Mouse (Mus musculus) Patski (cell line): ENCODE results near the gene Rpl36. TPM values are rescaled to one million over a fixed set of nuclear protein-coding genes. Genes with fewer than 3 reads are reported as not detected.

Experiments used
- ATAC-seq: fragments of 100-300 bp; one replicate; pipeline ENCODE4 v1.8.0; 2021
- CTCF ChIA-PET: fragments of 350-600 bp; sonication (Branson Sonifier 250); formaldehyde crosslinking; loops from one replicate; lab custom pipeline; 2022; ENCODE audit warnings: inconsistent platforms; lab: Charles Lee
- POLR2A ChIA-PET: fragments of 350-600 bp; sonication (Branson Sonifier 250); formaldehyde crosslinking; loops from one replicate; lab custom pipeline; 2022; ENCODE audit warnings: antibody characterized with exemption, inconsistent platforms; lab: Charles Lee
- DNase-seq: peaks from one replicate; pipeline ENCODE4 v3.0.0-alpha.2; 2011; ENCODE audit warnings: low read depth, low spot score
- H3K27me3 ChIP-seq: fragments of 371-371 bp; one replicate; pipeline ENCODE4 v1.5.1; 2021
- CTCF ChIP-seq: fragments of 100-300 bp; IDR thresholded peaks from one replicate; pipeline ENCODE4 v1.5.1; 2021
- in situ Hi-C: fragments of 300-500 bp; cut with MboI; formaldehyde crosslinking; loops from 3 replicates; pipeline ENCODE4 v1.11.1; 2018; ENCODE audit warnings: low pct_unique_long_range_greater_than_20kb, mixed read lengths
- polyA plus RNA-seq: library from polyadenylated mRNA; unstranded; gene quantifications from one replicate; pipeline ENCODE4 v1.2.3, GENCODE M21; 2021

Gene Rpl36
- polyA plus RNA-seq, 1 experiment from 2014 or later: 1,365 TPM

DNA sequence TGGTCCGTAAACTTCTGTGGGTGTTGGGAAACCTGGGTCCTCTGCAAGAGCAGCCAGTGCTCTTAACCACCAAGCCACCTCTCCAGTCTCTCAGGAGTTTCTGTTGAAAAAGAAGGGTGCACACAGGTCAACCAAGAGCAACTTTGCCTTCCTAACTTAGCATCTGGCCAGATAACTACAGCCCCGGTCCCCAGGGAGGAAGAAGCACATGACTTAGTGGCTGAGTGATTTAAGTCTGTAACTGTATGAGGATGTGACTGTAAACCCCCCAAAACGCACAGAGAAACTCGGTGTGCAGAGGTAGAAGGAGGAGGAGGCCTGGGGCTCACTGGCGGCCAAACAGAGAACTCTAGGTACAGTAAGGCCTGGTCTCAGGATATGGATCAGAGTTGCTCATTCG, 20.8 kb downstream of the Rpl36 start:
- no peak for TF ChIP-seq CTCF
- POLR2A ChIA-PET: no interaction called here
- H3K27me3 ChIP-seq: peaks cover 5% of the 10 kb centered on the region
- ATAC-seq (no peak), DNase-seq (no peak)
- CTCF ChIA-PET: no interaction called here
- in situ Hi-C loops: no loop called here

DNA sequence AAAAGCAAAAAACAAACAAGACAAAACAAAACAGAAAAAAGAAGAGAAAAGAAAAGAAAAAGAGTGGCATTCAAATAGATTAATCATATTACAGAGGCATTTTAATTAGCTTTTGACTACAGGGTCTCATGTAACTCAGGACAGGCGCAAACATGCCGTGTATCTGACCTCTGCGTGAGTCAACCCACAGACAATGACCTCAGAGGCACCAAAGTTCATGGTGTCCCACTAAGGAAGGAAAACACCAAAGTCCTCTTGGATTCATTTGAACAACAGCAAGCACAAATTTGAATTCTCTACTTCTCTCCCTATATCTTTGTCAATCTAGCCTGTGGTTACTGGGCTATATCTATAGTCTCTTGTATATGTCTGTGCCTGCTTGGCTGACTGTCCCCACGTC, 30.0 kb downstream of the Rpl36 start:
- DNase-seq (no peak), ATAC-seq (no peak)
- peaks cover 3% of the 10 kb centered on the region for H3K27me3 ChIP-seq
- TF ChIP-seq CTCF: no peak
- in situ Hi-C loops: no loop called here
- POLR2A ChIA-PET: interaction anchor here (0.6 kb wide), 1 partner anchor 110 kb away, joined by 3 read pairs; no protein-coding TSS in a partner anchor
- CTCF ChIA-PET: interaction anchor here (1.0 kb wide), 1 partner anchor 11 kb away, joined by 3 read pairs; no protein-coding TSS in a partner anchor

DNA sequence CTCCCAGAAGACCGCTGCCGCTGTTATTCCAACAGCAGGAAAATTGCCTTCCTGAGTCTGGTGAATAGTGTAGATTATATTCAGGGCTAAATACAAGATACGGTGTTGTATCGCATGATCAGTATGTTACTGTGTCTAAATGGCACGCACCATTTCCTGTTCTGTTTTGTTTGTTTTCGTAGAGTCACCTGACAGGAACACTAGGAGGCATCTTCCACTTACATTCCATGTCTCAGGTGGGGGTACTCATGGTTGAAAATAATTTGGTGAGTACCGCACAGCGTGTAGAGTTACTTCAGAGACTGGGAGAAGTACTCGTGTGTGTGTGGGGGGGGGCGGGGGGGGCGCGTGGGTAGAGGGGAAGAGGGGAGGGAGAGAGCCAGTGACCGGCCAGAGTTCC, 34.3 kb downstream of the Rpl36 start:
- TF ChIP-seq CTCF: no peak
- no peak for DNase-seq
- ChIA-PET POLR2A (no interaction called here), CTCF (no interaction called here)
- ATAC-seq: no peak
- no peaks in the 10 kb centered on the region for H3K27me3 ChIP-seq
- in situ Hi-C loops: no loop called here

DNA sequence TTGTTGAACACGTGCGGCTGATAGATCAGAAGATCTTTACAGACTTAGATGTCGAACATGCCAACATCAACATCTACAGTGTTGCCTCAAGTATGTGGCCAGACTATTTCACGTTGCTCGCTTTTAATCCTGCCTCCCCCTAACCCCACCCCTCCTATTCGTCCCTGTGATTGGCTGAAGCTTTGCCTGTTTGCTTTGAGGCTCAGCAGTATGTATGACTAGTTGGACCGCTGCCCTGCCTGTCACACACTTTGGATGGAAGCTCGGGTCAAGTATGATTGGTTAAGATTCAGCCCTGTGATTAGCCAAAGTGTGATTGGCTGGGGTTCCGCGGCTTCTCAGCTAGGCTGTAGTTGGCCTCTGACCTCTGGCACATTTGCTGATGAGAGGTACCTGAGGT, 38.6 kb downstream of the Rpl36 start:
- no peak for ATAC-seq
- TF ChIP-seq CTCF: no peak
- no peaks in the 10 kb centered on the region for H3K27me3 ChIP-seq
- ChIA-PET CTCF (interaction anchor here (1.5 kb wide), 1 partner anchor 15 kb away, joined by 3 read pairs; no protein-coding TSS in a partner anchor), POLR2A (interaction anchor here (0.6 kb wide), 1 partner anchor 139 kb away, joined by 4 read pairs; no protein-coding TSS in a partner anchor)
- in situ Hi-C loops: loop anchor here (5.0 kb wide), 1 partner anchor 84 kb away; no protein-coding TSS in a partner anchor
- DNase-seq: no peak

DNA sequence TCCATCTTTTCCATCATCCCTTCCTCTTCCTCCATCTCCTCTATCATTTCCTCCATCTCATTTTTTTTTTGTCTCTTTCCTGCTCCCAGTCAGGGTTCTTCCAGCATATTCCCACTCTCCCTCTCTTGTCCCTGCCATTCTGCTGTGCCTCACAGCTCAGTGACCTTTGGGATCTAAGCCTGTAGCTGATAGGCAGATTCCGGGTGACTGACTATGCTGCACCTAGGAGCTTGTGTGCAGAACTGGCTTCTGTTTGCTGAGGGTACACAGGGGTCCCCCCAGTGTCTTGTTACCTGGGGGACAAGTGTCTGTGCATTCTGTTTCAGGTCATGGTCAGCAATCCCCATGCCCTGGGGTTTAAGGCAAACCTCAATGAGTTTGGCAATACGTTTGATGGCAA, 41.6 kb downstream of the Rpl36 start:
- POLR2A ChIA-PET: no interaction called here
- ATAC-seq (no peak), DNase-seq (no peak)
- H3K27me3 ChIP-seq: no peaks in the 10 kb centered on the region
- in situ Hi-C loops: loop anchor here (5.0 kb wide), 1 partner anchor 87 kb away; no protein-coding TSS in a partner anchor
- CTCF ChIA-PET: no interaction called here
- no peak for TF ChIP-seq CTCF

DNA sequence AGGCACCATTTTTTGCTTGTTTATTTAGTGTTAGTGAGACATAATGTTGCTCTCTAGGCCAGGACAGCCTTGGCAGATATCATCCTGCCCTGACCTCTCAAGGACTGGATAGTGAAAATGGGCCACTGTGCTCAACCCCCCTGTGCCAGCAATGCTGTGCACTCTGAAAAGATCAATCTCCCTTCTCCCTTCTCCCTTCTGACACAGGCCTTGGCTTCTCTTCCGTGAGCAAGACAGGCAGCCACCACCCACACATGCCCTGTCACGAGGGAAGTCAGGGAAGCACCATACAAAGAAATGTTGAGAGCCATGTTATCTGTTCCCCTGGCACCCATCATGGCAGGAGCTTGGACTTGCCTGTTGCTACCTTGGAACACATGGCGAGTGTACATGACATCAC, 42.1 kb downstream of the Rpl36 start:
- CTCF ChIA-PET: no interaction called here

DNA sequence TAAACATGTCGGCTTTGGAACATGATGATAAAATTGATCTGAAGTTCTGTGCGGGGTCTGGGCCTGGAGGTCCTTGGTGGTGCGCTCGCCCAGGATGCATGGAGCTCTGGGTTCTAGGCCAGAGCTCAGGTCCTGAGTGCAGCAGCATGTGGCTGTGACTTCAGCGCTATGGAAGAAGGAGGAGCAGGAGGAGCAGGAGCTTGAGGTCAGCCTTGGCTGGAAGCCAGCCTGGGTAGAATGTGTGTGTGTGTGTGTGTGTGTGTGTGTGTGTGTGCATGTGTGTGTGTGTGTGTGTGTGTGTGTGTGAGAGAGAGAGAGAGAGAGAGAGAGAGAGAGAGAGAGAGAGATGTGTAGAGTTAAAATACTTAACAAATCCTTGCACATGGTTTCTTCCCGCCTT, 43.0 kb downstream of the Rpl36 start:
- no peaks in the 10 kb centered on the region for H3K27me3 ChIP-seq
- in situ Hi-C loops: no loop called here
- no peak for TF ChIP-seq CTCF
- ChIA-PET POLR2A (interaction anchor here (0.6 kb wide), 1 partner anchor 96 kb away, joined by 3 read pairs; no protein-coding TSS in a partner anchor), CTCF (interaction anchor here (1.0 kb wide), 1 partner anchor 29 kb away, joined by 4 read pairs; the partner anchor contains the start of gene Catsperd)
- ATAC-seq (no peak), DNase-seq (no peak)

More for the DNA sequence above, 42.1 kb downstream of the Rpl36 start:
- DNase-seq (no peak), ATAC-seq (no peak)
- POLR2A ChIA-PET: no interaction called here
- no peak for TF ChIP-seq CTCF
- in situ Hi-C loops: no loop called here
- H3K27me3 ChIP-seq: no peaks in the 10 kb centered on the region

DNA sequence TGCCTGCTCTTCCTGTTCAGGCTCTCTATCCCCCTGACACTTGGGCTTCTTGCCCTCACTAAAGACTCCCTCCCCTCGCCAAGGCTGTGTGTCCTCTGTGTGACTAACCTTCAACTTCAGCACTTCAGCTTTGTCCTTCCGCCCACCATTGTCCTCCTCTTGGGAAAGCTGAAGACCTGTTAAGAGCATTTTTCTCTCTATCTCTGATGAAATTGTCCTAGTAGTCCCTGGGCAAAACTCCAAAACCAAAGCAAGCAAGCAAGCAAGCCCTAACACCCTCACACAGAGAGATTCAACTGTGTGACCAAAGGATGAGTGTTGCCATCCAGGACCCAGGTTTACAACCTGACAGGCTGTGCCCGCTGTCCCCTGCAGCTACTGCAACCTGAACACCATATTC, 50.4 kb downstream of the Rpl36 start:
- no peak for TF ChIP-seq CTCF
- in situ Hi-C loops: no loop called here
- DNase-seq (no peak), ATAC-seq (no peak)
- no peaks in the 10 kb centered on the region for H3K27me3 ChIP-seq
- POLR2A ChIA-PET: no interaction called here
- CTCF ChIA-PET: no interaction called here

Other genes starting within 250 kb of the Rpl36 start
- 240 TPM for gene Ptprs, start 136.9 kb upstream of the Rpl36 start, polyA plus RNA-seq
- gene Znrf4, start 101.0 kb upstream of the Rpl36 start, polyA plus RNA-seq: not detected
- gene Gm20219, start 59.0 kb upstream of the Rpl36 start, polyA plus RNA-seq: 1.5 TPM
- 127 TPM for gene Safb2, start 28.8 kb upstream of the Rpl36 start, polyA plus RNA-seq
- 159 TPM for gene Safb, start 28.6 kb upstream of the Rpl36 start, polyA plus RNA-seq
- 323 TPM for gene 2410015M20Rik, start 3.6 kb upstream of the Rpl36 start, polyA plus RNA-seq
- gene Lonp1, start 13.5 kb downstream of the Rpl36 start, polyA plus RNA-seq: 193 TPM
- 0.35 TPM for gene Catsperd, start 14.7 kb downstream of the Rpl36 start, polyA plus RNA-seq
- gene Ranbp3, start 59.9 kb downstream of the Rpl36 start, polyA plus RNA-seq: 85.8 TPM
- 272 TPM for gene Ndufa11, start 104.4 kb downstream of the Rpl36 start, polyA plus RNA-seq
- gene Vmac, start 104.6 kb downstream of the Rpl36 start, polyA plus RNA-seq: 25.6 TPM
- gene Nrtn, start 144.1 kb downstream of the Rpl36 start, polyA plus RNA-seq: 7.1 TPM
- gene Dus3l, start 151.3 kb downstream of the Rpl36 start, polyA plus RNA-seq: 50.5 TPM
- 0.89 TPM for gene Prr22, start 156.8 kb downstream of the Rpl36 start, polyA plus RNA-seq
- 7.7 TPM for gene Rfx2, start 217.6 kb downstream of the Rpl36 start, polyA plus RNA-seq